Mouse (Mus musculus) lung, postnatal 36 days (tissue): ENCODE data around the gene Magix.
"Not testable (repeated sequence)": the region's sequence is repeated elsewhere in the genome, so short reads cannot be mapped to it uniquely, and the experiment has no call there.

Experiments used
- DNase-seq: peaks from one replicate; pipeline ENCODE4 v3.0.0; 2022; ENCODE audit warnings: mixed read lengths

The Magix gene

GRCm38 (mm10) chrX:7680864-7681263 is at the start of gene Magix:
Gene Magix (minus strand): TSS chrX:7681251.
- DNase-seq: peak; percentile 33

GRCm38 (mm10) chrX:7728922-7729265 is 47.8 kb upstream of the Magix start:
- no peak for DNase-seq

DNA sequence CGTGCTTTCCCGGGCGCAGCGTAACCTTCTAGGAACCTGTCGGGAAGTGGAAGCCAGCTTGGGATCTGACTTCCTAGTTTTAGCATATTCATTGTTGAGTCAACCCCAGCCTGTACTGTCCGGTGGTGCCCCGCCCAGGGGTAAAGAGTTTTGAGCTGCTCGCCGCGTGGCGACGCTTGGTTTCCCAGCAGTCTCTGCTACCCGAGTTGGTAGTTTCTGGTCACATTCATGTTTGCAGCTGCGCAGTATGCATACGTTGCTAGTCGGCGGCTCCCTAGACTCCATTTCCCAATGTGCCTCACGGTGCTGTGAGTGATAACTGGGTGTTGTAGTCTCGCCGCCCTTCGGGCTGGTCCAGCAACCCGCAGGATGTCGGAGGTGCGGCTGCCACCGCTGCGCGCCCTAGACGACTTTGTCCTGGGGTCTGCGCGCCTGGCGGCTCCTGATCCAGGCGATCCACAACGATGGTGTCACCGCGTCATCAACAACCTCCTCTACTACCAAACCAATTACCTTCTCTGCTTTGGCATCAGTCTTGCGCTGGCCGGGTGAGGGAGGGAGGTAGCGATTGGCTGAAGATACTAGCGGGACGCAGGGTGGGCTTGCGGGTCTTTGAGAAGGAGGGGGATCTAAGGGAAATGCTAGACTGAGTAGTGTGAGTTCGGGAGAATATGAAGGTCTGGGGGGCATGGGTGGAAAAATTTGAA is 47.3 kb upstream of the Magix start, which contains the start of gene Praf2:
TSS of gene Praf2 (plus strand) at position 225 of the 707 bp plus-strand sequence.
- peak; percentile 89 for DNase-seq

- DNase-seq: peak; percentile 42
Observed at GRCm38 (mm10) chrX:7727176-7727575, 46.1 kb upstream of the Magix start.

DNA sequence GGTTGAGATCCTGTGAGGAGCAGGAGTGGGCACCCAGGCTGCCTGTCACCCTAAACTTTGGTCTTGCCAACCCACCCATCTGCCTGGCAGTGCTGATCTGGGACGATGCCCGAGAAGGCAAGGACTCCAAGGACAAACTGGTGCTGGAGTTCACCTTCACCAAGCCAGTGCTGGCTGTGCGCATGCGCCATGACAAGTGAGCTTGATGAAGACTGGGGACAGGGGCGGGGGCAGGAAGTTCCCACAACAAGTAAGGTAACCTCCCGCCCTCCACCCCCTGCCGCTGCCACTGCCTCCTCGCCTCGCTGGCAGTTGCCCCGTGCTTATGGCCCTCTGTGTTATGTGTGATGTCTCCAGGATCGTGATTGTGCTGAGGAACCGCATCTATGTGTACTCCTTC is 44.8 kb upstream of the Magix start:
- no peak for DNase-seq

DNA sequence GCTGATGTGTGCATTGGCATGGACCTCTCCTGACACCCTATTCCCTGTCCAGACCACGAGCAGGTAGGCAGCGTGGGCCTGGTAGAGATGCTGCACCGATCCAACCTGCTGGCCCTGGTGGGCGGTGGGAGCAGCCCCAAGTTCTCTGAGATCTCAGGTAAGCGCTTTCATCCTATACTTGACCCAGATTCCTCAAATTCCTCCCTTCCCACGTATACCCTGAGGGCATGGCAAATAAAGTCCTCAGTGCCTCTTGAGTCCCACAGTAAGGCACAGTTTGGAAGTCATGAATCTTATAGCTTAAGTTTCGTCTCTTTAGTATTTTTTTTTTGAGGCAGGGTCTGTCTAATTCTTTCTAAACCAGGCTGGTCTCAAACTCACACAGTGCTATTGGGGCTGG is 43.1 kb upstream of the Magix start:
- DNase-seq: peak; percentile 17

GRCm38 (mm10) chrX:7722691-7723090 is 41.6 kb upstream of the Magix start:
- no peak for DNase-seq

GRCm38 (mm10) chrX:7722282-7722611 is 41.2 kb upstream of the Magix start:
- DNase-seq: no peak

DNA sequence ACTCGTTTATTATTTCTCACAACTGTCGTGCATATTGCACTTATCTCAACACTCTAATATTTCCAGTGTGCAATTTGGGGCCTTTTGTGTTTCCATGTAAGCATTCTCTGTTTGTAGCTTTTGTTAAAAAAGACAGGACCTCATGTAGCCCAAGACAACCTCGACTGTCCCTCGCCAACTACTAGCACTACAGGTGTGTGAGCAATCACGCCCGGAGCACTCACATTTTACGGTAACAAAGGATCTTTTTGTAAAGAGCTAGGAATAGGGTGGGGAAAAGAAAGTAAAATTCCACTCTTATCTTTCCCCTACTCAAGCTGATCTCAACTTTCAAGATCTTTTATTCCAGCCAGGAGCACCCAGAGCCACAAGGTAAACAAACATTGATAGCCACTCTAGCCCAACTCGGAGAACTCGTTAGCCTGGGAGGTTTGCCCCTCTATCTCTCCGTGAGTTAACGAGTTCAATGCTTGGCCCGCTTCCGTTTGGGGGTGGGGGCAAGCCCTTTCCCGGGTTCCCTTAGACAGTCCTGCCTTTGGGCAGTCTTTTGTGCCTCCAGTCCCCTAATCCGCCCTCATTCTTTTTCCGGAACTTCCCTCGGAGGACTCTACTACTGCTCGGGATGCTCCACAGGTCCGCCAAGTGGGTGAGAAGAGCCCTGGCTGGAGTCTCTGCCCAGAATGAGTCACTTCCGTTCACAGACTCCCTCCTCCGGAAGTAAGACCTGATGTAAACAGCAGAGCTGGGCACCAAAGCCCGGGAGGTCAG is 40.6 kb upstream of the Magix start, which contains the start of gene Gm45208:
TSS of gene Gm45208 (plus strand) at position 732 of the 768 bp plus-strand sequence.
- peak; percentile 82 for DNase-seq

- DNase-seq: peak; percentile 29
Observed at GRCm38 (mm10) chrX:7716058-7716457, 35.0 kb upstream of the Magix start.

DNA sequence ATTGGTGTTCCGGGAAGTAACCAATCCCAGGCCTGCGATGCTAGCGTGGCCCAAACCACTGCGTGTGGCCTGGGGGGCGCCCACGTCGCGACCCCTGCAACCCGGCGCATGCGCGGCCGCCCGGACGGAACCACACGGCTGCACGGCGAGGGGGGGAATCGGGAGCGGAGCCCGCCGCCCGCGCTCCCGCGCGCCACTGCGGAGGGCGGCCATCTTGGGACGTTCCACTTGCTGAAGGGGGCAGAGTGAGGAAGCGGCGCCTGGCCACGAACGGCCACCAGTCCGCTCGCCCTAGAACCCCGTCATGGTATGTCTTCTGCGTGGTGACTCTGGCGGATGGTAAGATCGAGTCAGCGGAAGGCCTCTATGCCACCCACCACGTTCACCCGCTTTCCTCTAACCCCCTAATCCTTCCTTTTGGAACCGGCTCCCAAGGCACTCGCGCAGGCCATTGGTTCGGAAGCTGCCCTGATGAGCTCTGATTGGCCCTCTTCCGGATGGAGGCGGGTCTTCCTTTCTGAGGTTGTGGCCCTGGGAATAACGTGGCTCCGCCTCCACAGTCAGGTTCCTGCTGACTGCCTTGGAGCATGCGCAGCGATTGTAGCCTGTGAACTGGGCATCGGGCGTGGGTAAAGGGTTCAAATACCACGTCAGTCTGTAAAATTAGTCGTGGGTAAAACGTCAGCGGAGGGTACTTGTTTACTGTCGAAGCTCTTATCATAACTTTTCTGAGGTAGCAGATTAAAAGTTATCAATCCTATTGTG is 33.3 kb upstream of the Magix start, which contains the start of gene Wdr45:
TSS of gene Wdr45 (plus strand) at position 199 of the 765 bp plus-strand sequence.
- peak; percentile 98 for DNase-seq

DNA sequence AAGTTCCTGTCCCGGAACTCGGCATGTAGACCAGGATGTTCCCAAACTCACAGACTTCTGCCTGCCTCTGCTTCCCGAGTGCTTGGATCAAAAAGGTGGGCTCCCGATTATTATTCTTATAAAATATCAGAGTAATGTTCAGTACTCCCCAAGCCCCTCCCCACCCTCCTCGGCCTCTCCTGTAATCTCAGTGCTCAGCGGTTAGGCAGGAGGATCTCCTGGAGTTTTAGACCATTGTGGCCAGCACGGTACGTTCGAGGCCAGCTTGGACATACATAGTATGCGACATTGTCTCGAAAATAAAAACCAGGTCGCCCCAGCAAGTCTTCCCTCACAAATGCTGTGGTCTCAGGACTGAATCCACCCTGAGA is 32.7 kb upstream of the Magix start:
- DNase-seq: not testable (repeated sequence)

GRCm38 (mm10) chrX:7696954-7697381 is 15.9 kb upstream of the Magix start, which contains the start of gene Gpkow:
Gene Gpkow (plus strand): TSS chrX:7697131.
- DNase-seq: peak; percentile 94

GRCm38 (mm10) chrX:7696520-7696919 is 15.5 kb upstream of the Magix start:
- no peak for DNase-seq

GRCm38 (mm10) chrX:7692862-7693261 is 11.8 kb upstream of the Magix start:
- peak; percentile 68 for DNase-seq

DNA sequence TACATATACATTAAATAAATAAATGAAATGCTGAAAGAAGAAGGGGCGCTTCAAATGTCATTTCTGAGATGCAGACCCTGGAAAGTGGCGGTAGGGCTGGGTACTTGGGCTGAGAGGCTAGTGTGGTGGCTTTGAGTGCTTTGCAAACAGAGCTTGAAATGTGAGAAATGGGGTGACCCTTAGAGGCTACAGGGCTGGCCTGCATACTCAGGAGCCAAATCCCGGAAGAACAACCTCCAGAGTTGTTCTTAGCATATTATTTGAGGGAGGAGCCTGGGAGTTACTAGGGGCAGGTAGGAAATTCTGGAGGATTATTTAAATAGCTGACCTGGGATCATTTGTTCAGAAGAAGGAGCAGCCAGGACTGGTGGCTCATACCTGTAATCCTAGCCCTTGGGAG is 9.4 kb upstream of the Magix start:
- DNase-seq: peak; percentile 50

DNA sequence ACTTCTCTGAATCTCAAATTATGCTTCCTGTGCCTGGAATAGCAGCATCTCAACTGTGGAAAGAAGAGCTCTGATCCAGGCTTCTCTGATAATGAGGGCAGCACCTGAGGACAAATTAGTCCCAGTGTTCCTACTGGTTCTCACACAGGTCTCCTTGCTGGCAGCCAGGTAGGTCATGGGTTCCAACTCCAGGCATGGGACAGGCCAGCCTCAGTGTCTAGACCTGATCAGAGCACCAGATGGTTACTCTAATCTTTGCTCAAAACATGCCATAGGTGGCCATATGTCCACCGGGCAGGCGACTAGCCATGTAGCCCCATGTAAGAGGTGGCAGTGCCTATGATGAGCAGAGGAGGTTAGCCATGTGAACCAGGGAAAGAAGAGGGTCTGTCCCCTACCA is 7.3 kb upstream of the Magix start:
- no peak for DNase-seq

GRCm38 (mm10) chrX:7680057-7680412 is 1.0 kb downstream of the Magix start:
- DNase-seq: no peak

GRCm38 (mm10) chrX:7679405-7680056 is 1.5 kb downstream of the Magix start:
- peak; percentile 95 for DNase-seq

- no peak for DNase-seq
Observed at GRCm38 (mm10) chrX:7678986-7679385, 2.1 kb downstream of the Magix start.

DNA sequence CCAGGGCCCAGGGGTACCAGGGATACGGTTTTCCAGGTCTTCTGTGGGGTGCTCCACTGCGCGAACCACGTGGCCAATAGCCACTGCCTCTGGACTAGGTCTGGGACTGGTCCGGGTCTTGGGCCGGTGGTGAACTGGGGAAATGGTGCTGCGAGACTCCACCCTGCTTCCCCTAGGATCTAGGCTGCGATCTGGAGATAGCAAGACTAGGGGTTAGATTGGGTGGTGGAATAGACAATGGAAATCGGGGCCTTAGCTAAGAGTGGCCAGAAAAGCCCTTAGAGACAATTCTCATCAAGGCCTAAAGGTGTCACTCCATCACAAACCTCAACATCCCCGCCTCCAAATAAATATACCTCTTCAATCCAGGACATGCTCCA is 6.1 kb downstream of the Magix start:
- DNase-seq: no peak

DNA sequence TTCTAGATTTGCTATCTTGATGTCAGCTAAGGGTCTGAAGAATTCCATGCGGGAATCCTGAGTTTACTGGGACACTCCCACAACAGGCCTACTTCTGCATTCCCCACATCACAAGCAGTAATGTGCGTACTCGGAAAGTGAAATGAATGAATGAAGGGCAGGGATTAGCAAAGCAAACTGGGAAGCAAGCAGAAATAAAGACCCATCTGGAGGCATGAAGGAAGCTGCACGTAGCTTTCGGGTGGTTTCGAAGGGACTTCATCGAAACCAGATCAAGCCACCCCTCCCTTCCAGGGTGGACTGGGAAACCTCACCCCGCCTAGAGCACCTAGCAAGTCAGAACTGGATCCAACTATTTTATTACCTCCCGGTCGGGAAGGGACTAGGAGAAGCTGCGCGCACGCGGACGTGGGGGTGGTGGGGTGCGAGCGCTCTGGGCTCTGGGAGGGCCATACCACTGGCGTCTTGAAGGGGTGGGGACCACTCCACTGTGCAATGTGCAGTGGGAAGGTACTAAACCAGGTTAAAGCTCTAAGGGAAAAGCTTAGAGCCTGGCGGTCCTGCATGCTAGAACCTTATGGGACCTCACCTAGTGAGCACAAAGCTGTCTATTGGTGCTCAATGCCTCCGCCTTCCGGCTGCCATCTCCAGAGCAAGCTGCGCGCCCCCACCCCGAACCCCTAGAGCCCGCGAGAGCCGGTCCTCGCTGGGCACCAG is 6.6 kb downstream of the Magix start:
- DNase-seq: peak; percentile 13
